ENCODE assay signal across 23 mouse cellular contexts in genomic region chr7:88222141-88222540, GRCm38 (mm10). TPM values are rescaled to one million over a fixed set of nuclear protein-coding genes. Genes with fewer than 3 reads are reported as not detected.
A peak's percentile ranks its signal among the peaks of the same experiment; 100 is the strongest.
DNase-seq lines count a peak whose midpoint lies in the region; ATAC-seq and TF ChIP-seq lines count a peak whose summit lies in the region.
"Had no signal": no experiment of that assay in that cellular context is flagged by ENCODE, and none has a peak within 500 bp of the region (broad histone marks: within the 10 kb centered on the region; RNA-seq: fewer than 3 reads in every experiment).

No protein-coding gene starts in this region.

- no peak for TF ChIP-seq EP300 in CH12.LX (IDR thresholded peaks at IDR 0.05; ENCODE audit: low read length)

- no peak for TF ChIP-seq CTCF in CH12.LX (conservative IDR thresholded peaks at IDR 0.05 in 1 of 2, IDR thresholded peaks at IDR 0.05 in 1 of 2; ENCODE audit: low read depth in 2 of 2, low read length in 2 of 2)

- H3K4me3 ChIP-seq in CH12.LX (replicated peaks in 1 of 3; ENCODE audit: low read depth in 2 of 3, low read length in 2 of 3, poor library complexity in 1 of 3): no peak overlapping the region
- no peak overlapping the region for H3K4me3 ChIP-seq in kidney, embryonic 15.5 days (replicated peaks)
- H3K4me3 ChIP-seq: embryonic facial prominence, embryonic 13.5 days; embryonic facial prominence, embryonic 15.5 days; erythroblast, embryonic 14.5 days; forebrain, embryonic 10.5 days; forebrain, embryonic 12.5 days had no signal

- dilution Hi-C loops in CH12.LX (cut with MboI; ENCODE audit: extremely low pct_ligation_motif_present, extremely low pct_unique_long_range_greater_than_20kb, low sequenced_read_pairs): no loop called here

- no peaks in the 10 kb centered on the region for H3K27me3 ChIP-seq in CH12.LX (replicated peaks)
- no peaks in the 10 kb centered on the region for H3K27me3 ChIP-seq in kidney, embryonic 15.5 days
- H3K27me3 ChIP-seq: embryonic facial prominence, embryonic 13.5 days; embryonic facial prominence, embryonic 15.5 days; forebrain, embryonic 12.5 days had no signal

- H3K4me1 ChIP-seq in CH12.LX (ENCODE audit: control insufficient read depth in 1 of 2, insufficient read depth in 2 of 2): peaks cover 3 to 41% of the 10 kb centered on the region in 2 experiments
- H3K4me1 ChIP-seq in kidney, embryonic 15.5 days: no peaks in the 10 kb centered on the region
- H3K4me1 ChIP-seq: embryonic facial prominence, embryonic 13.5 days; embryonic facial prominence, embryonic 15.5 days; forebrain, embryonic 10.5 days; forebrain, embryonic 12.5 days had no signal

- peak; percentile 22 to 25 for DNase-seq in spleen, postnatal 36 days (ENCODE audit: low spot score in 2 of 2)
- DNase-seq in spleen, postnatal 10 days (ENCODE audit: low spot score in 2 of 2): no peak
- DNase-seq in CH12.LX (ENCODE audit: extremely low read depth): peak; percentile 46
- DNase-seq in urinary bladder, postnatal 25 days (ENCODE audit: low spot score): no peak
- DNase-seq: adrenal gland, adult 2 months; adrenal gland, postnatal 10 days; adrenal gland, postnatal 25 days; cerebellum, adult 11 months; cerebellum, adult 18-20 months; cerebellum, adult 8-10 months; cerebellum, adult 9-11 months; cerebellum, postnatal 14 days; cerebellum, postnatal 36 days; embryo, embryonic 11 days had no signal

- peak overlapping the region; percentile 37; the same call in 1 of the 2 replicates for H3K4me2 ChIP-seq in CH12.LX (ENCODE audit: insufficient read depth, low read depth, poor library complexity, severe bottlenecking)
- no peak overlapping the region for H3K4me2 ChIP-seq in kidney, embryonic 15.5 days
- H3K4me2 ChIP-seq: embryonic facial prominence, embryonic 13.5 days; embryonic facial prominence, embryonic 15.5 days; forebrain, embryonic 12.5 days had no signal

- no peak for TF ChIP-seq RAD21 in CH12.LX (IDR thresholded peaks at IDR 0.05; ENCODE audit: low read depth, low read length)

- 81% methylated on average over 2 of the region's 2 CpGs for WGBS in kidney, embryonic 15.5 days

- no peaks in the 10 kb centered on the region for H3K36me3 ChIP-seq in CH12.LX (replicated peaks in 1 of 2; ENCODE audit: control insufficient read depth in 1 of 2, insufficient read depth in 1 of 2, low read length in 1 of 2)
- no peaks in the 10 kb centered on the region for H3K36me3 ChIP-seq in kidney, embryonic 15.5 days
- H3K36me3 ChIP-seq: embryonic facial prominence, embryonic 13.5 days; embryonic facial prominence, embryonic 15.5 days; forebrain, embryonic 10.5 days; forebrain, embryonic 12.5 days had no signal

- H3K9me3 ChIP-seq in CH12.LX (replicated peaks; ENCODE audit: low read length): no peaks in the 10 kb centered on the region
- H3K9me3 ChIP-seq in kidney, embryonic 15.5 days (replicated peaks): no peaks in the 10 kb centered on the region
- H3K9me3 ChIP-seq: embryonic facial prominence, embryonic 13.5 days; embryonic facial prominence, embryonic 15.5 days; forebrain, embryonic 10.5 days; forebrain, embryonic 12.5 days had no signal

- no peak for ATAC-seq in kidney, embryonic 15.5 days (replicated peaks; ENCODE audit: low FRiP score)
- ATAC-seq: CD4-positive, CD25-positive, alpha-beta regulatory T cell, adult 4 months; forebrain, embryonic 14.5 days; forebrain, embryonic 16.5 days had no signal

- no peaks in the 10 kb centered on the region for H3K79me2 ChIP-seq in CH12.LX (replicated peaks; ENCODE audit: control insufficient read depth, extremely low read depth, insufficient read depth, poor library complexity, severe bottlenecking)

- no peak overlapping the region for H3K27ac ChIP-seq in CH12.LX (ENCODE audit: insufficient read depth, low read depth)
- no peak overlapping the region for H3K27ac ChIP-seq in kidney, embryonic 15.5 days
- H3K27ac ChIP-seq: embryonic facial prominence, embryonic 13.5 days; embryonic facial prominence, embryonic 15.5 days; forebrain, embryonic 10.5 days; forebrain, embryonic 12.5 days had no signal

- in situ Hi-C loops in CH12.LX (cut with MboI; ENCODE audit: low pct_ligation_motif_present, low pct_unique_long_range_greater_than_20kb, low sequenced_read_pairs): no loop called here

- no peak for TF ChIP-seq POLR2A in CH12.LX (IDR thresholded peaks at IDR 0.05; ENCODE audit: low read depth, low read length)

- H3K9ac ChIP-seq in CH12.LX (ENCODE audit: insufficient read depth, low read depth): no peak overlapping the region
- no peak overlapping the region for H3K9ac ChIP-seq in kidney, embryonic 15.5 days
- H3K9ac ChIP-seq: embryonic facial prominence, embryonic 13.5 days; embryonic facial prominence, embryonic 15.5 days; forebrain, embryonic 12.5 days had no signal

TF ChIP-seq in CH12.LX, 34 proteins besides CTCF, POLR2A, EP300 and RAD21:
- TF ChIP-seq ELF1 (IDR thresholded peaks at IDR 0.05; ENCODE audit: low read depth, low read length) (no peak), SIN3A (IDR thresholded peaks at IDR 0.05; ENCODE audit: low read length) (no peak), JUND (conservative IDR thresholded peaks at IDR 0.05; ENCODE audit: low read depth, low read length) (no peak), MAZ (IDR thresholded peaks at IDR 0.05; ENCODE audit: low read depth, low read length) (no peak), IRF4 (IDR thresholded peaks at IDR 0.05; ENCODE audit: low read depth, low read length) (no peak)

RNA-seq across cellular contexts. Expression of gene Ctsc, which starts 55.7 kb away (rescaled TPM):
- total RNA-seq in CH12.LX (2012; rRNA removed): 84.8 and 119 TPM in 2 replicates
- 261 and 286 TPM in 2 replicates for total RNA-seq in CH12.LX (2014; rRNA removed)
- 191 and 207 TPM in 2 replicates for polyA plus RNA-seq in CH12.LX (2012; ENCODE audit: insufficient read length, low read depth)
- 36.2 and 37.7 TPM in 2 replicates for polyA plus RNA-seq in kidney, embryonic 15.5 days (2015; fragmentation: Nextera tagmentation; extraction: Ambion mirVana)

Comparison
In these comparisons a context has a peak if more than half of its experiments do, and no peak if none do; other contexts are left out.
1. DNase-seq: peak in spleen, postnatal 36 days (2 of 2) and CH12.LX (single experiment); none in spleen, postnatal 10 days (0 of 2) and urinary bladder, postnatal 25 days (single experiment).